Mouse (Mus musculus): ENCODE results near the gene Mtmr12.
"Not testable (repeated sequence)": the region's sequence is repeated elsewhere in the genome, so short reads cannot be mapped to it uniquely, and the experiment has no call there.

The Mtmr12 gene

GRCm38 (mm10) chr15:12211577-12211976 is 6.7 kb downstream of the Mtmr12 start:
- peak; percentile 33 to 68 for DNase-seq (ENCODE audit: low read depth in 1 of 2, low spot score in 2 of 2)

- no peak for DNase-seq (ENCODE audit: low read depth in 1 of 2, low spot score in 2 of 2)
Observed at GRCm38 (mm10) chr15:12212266-12212665, 7.4 kb downstream of the Mtmr12 start.

- DNase-seq (ENCODE audit: low read depth in 1 of 2, low spot score in 2 of 2): no peak
Observed at GRCm38 (mm10) chr15:12214531-12215414, 9.9 kb downstream of the Mtmr12 start.

GRCm38 (mm10) chr15:12215415-12215718 is 10.5 kb downstream of the Mtmr12 start:
- no peak for DNase-seq (ENCODE audit: low read depth in 1 of 2, low spot score in 2 of 2)

GRCm38 (mm10) chr15:12216119-12216518 is 11.3 kb downstream of the Mtmr12 start:
- DNase-seq (ENCODE audit: low read depth in 1 of 2, low spot score in 2 of 2): no peak

- DNase-seq (ENCODE audit: low read depth in 1 of 2, low spot score in 2 of 2): no peak
Observed at GRCm38 (mm10) chr15:12216798-12217197, 12.0 kb downstream of the Mtmr12 start.

GRCm38 (mm10) chr15:12217332-12217731 is 12.5 kb downstream of the Mtmr12 start:
- not testable (repeated sequence) for DNase-seq (ENCODE audit: low read depth in 1 of 2, low spot score in 2 of 2)

GRCm38 (mm10) chr15:12217849-12218248 is 13.0 kb downstream of the Mtmr12 start:
- DNase-seq (ENCODE audit: low read depth in 1 of 2, low spot score in 2 of 2): no peak

GRCm38 (mm10) chr15:12218583-12219382 is 14.0 kb downstream of the Mtmr12 start:
- DNase-seq (ENCODE audit: low read depth in 1 of 2, low spot score in 2 of 2): no peak

GRCm38 (mm10) chr15:12221131-12221530 is 16.3 kb downstream of the Mtmr12 start:
- no peak for DNase-seq (ENCODE audit: low read depth in 1 of 2, low spot score in 2 of 2)

- no peak for DNase-seq (ENCODE audit: low read depth in 1 of 2, low spot score in 2 of 2)
Observed at GRCm38 (mm10) chr15:12222564-12223302, 17.9 kb downstream of the Mtmr12 start.

GRCm38 (mm10) chr15:12223393-12223792 is 18.6 kb downstream of the Mtmr12 start:
- no peak for DNase-seq (ENCODE audit: low read depth in 1 of 2, low spot score in 2 of 2)

- no peak for DNase-seq (ENCODE audit: low read depth in 1 of 2, low spot score in 2 of 2)
Observed at GRCm38 (mm10) chr15:12224239-12224638, 19.4 kb downstream of the Mtmr12 start.

- no peak for DNase-seq (ENCODE audit: low read depth in 1 of 2, low spot score in 2 of 2)
Observed at GRCm38 (mm10) chr15:12225062-12225461, 20.2 kb downstream of the Mtmr12 start.

GRCm38 (mm10) chr15:12226908-12227307 is 22.1 kb downstream of the Mtmr12 start:
- DNase-seq (ENCODE audit: low read depth in 1 of 2, low spot score in 2 of 2): no peak

GRCm38 (mm10) chr15:12227355-12227754 is 22.5 kb downstream of the Mtmr12 start:
- no peak for DNase-seq (ENCODE audit: low read depth in 1 of 2, low spot score in 2 of 2)

- no peak for DNase-seq (ENCODE audit: low read depth in 1 of 2, low spot score in 2 of 2)
Observed at GRCm38 (mm10) chr15:12229603-12230242, 24.9 kb downstream of the Mtmr12 start.

GRCm38 (mm10) chr15:12230243-12230935 is 25.6 kb downstream of the Mtmr12 start:
- no peak for DNase-seq (ENCODE audit: low read depth in 1 of 2, low spot score in 2 of 2)

- DNase-seq (ENCODE audit: low read depth in 1 of 2, low spot score in 2 of 2): no peak
Observed at GRCm38 (mm10) chr15:12231462-12231861, 26.6 kb downstream of the Mtmr12 start.

- DNase-seq (ENCODE audit: low read depth in 1 of 2, low spot score in 2 of 2): no peak
Observed at GRCm38 (mm10) chr15:12232429-12232828, 27.6 kb downstream of the Mtmr12 start.

Data from monocyte, adult 2 months (primary cell).